Mouse (Mus musculus): Measurements from ENCODE around the gene H1foo. TPM values are rescaled to one million over a fixed set of nuclear protein-coding genes. Genes with fewer than 3 reads are reported as not detected.

Gene H1foo
- polyA plus RNA-seq, 1 experiment: not detected

DNA sequence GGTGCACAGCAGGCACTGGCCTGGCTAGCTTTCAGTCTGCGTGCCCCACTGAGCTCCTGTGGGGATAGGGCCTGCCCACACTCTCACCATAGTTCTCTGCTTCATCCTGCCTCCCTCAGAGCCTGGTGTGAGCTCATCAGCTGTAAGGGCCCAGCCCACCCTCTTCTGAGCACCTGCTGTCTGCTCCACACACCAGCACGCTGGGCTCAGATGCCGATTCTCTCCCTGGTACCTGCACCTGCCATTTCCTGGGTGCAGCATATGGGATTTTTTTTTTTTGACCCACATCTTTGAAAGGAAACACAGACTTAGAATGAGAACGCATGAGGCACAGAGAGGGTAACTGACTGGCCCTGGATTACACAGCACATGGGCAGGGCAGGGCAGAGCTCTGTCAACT lies 44.9 kb downstream of the H1foo start:
- no peak for DNase-seq (ENCODE audit: low read depth)
- TF ChIP-seq CTCF (IDR thresholded peaks at IDR 0.05; ENCODE audit: borderline replicate concordance, extremely low read depth, insufficient read depth, insufficient read length) (no peak), POLR2A (IDR thresholded peaks at IDR 0.05; ENCODE audit: borderline replicate concordance, extremely low read depth, insufficient read depth, insufficient read length, poor library complexity, severe bottlenecking) (no peak)

DNA sequence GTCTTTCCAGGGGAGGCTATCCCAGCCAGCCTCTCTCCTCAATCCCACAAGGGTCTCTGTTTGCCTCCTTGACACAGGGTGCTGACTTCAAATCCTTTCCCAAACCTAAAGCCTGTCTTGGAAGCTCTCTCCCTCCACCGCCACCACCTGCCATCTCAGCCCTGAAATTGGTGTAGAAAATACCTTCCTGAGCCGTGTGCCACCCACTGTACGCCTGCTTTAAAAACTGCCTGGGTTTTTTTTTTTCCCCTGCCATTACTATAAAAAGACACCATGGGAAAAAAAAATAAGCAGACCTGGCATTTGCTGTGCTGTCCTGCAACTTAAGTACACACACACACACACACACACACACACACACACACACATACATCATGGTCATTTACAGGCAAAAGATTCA lies 45.3 kb downstream of the H1foo start:
- no peak for DNase-seq (ENCODE audit: low read depth)
- TF ChIP-seq POLR2A (IDR thresholded peaks at IDR 0.05; ENCODE audit: borderline replicate concordance, extremely low read depth, insufficient read depth, insufficient read length, poor library complexity, severe bottlenecking) (no peak), CTCF (IDR thresholded peaks at IDR 0.05; ENCODE audit: borderline replicate concordance, extremely low read depth, insufficient read depth, insufficient read length) (no peak)

DNA sequence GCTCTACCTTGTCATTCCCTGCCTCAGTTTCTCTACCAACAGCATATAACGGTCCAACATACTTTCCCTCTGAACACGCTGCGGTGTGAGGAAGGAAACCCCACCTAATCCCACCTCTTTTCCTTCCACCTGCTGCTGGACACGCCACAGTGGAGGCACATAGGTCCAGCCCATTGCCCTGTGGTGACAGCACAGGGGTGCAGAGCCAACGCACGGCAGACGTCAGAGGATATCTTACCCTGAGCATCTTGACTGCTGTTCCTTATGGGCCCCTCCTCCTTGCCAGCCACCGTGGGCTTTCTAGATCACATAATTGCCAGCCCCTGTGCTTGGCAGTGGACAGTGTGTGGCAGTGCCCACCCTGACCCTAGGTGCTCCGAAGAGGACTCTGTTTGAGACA lies 45.7 kb downstream of the H1foo start:
- TF ChIP-seq POLR2A (IDR thresholded peaks at IDR 0.05; ENCODE audit: borderline replicate concordance, extremely low read depth, insufficient read depth, insufficient read length, poor library complexity, severe bottlenecking): no peak
- TF ChIP-seq CTCF (IDR thresholded peaks at IDR 0.05; ENCODE audit: borderline replicate concordance, extremely low read depth, insufficient read depth, insufficient read length): no peak

DNA sequence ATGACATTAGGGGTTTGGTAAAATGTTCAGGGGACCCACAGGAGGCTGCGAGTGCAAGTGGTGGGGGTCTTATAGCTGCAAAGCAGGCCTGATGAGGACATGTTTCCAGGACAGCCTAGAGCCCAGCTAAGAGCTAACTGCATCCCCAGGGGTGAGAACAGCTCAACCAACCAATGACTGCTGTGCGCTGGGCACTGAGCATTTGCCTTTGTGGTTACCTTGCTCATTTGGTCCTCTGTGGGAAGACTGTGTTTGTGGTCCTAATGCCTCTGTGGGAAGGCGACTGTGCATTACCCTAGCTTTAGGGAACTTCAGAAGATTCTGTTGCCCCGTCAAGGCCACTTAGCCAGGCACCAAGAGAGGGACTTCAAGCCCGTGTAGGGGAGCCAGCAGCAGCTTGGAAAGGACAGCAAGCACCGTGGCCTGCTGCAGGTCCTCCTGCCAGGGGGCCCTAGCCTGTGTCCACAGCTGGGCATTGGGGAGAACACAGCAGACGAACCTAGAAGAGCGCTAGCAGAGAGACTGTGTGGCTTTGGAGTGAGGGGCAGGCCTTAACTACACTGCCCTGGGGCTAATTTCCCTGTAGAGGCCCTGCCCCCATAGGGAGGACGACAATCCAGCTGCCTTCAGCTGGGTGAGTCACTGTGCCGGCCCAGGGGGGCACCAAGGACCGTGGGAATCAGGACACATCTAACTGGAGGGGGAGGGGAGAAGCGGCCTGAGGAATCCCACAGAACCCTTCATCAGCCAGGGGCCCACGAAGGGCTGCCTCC lies 46.6 kb downstream of the H1foo start:
- no peak for DNase-seq (ENCODE audit: low read depth)

More for the DNA sequence above, 45.7 kb downstream of the H1foo start:
- DNase-seq (ENCODE audit: low read depth): no peak

DNA sequence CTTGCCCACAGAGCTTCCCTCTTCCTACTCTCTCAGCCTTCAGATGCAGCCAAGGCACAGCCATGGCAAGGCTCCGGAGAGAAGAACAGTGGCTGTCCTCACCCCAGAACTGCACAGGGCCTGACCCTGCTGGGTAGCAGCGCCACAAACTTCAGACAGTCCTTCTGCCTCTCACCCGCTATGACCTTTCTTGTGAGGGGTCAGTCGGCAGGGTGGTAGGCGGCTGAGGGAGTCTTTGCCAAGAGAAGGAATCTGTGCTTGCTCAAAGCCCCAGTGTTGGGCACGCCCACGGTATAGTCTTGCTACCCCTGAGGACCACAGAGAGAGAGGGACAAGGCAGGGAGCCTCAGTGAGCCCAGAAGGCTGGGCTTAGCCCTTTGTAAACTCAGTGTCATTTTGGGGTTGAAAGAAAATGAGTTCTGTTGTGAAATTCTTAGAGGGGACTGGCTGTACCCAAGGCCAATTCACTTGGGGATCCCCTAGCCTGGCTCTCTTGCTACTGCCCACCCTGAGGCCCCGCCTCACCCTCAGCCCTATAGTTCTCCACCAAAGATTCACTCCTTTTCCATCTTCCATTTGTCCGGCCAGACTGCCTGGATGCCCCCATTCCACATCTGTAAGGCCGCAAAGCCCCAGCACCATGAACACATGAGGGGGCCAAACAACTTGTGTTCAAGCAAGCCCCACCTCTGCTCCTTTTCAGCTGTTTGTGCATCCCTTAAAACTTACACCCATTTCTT lies 47.3 kb downstream of the H1foo start:
- no peak for DNase-seq (ENCODE audit: low read depth)
- no peak for TF ChIP-seq POLR2A (IDR thresholded peaks at IDR 0.05; ENCODE audit: borderline replicate concordance, extremely low read depth, insufficient read depth, insufficient read length, poor library complexity, severe bottlenecking)
- TF ChIP-seq CTCF (IDR thresholded peaks at IDR 0.05; ENCODE audit: borderline replicate concordance, extremely low read depth, insufficient read depth, insufficient read length): no peak

More for the DNA sequence above, 46.6 kb downstream of the H1foo start:
- TF ChIP-seq CTCF (IDR thresholded peaks at IDR 0.05; ENCODE audit: borderline replicate concordance, extremely low read depth, insufficient read depth, insufficient read length) (no peak), POLR2A (IDR thresholded peaks at IDR 0.05; ENCODE audit: borderline replicate concordance, extremely low read depth, insufficient read depth, insufficient read length, poor library complexity, severe bottlenecking) (no peak)

DNA sequence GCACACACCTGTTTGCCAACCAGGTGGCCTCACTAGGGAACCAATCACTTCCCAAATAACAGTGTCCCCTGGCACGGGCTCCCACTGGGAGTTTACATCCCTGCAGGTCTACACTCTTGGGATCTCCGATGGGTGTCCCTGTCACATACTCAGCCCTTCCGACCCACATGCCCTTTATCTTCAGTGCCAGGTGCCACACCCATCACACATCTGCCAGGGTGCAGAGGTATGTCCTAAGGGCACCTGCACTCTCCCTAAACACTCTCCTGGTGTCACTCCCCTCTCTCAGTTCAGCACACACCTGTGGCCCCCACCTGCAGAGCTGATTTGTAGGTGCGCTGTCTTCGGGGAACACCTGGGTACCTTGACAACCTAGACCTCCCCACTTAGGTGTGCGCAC lies 48.2 kb downstream of the H1foo start:
- DNase-seq (ENCODE audit: low read depth): no peak

DNA sequence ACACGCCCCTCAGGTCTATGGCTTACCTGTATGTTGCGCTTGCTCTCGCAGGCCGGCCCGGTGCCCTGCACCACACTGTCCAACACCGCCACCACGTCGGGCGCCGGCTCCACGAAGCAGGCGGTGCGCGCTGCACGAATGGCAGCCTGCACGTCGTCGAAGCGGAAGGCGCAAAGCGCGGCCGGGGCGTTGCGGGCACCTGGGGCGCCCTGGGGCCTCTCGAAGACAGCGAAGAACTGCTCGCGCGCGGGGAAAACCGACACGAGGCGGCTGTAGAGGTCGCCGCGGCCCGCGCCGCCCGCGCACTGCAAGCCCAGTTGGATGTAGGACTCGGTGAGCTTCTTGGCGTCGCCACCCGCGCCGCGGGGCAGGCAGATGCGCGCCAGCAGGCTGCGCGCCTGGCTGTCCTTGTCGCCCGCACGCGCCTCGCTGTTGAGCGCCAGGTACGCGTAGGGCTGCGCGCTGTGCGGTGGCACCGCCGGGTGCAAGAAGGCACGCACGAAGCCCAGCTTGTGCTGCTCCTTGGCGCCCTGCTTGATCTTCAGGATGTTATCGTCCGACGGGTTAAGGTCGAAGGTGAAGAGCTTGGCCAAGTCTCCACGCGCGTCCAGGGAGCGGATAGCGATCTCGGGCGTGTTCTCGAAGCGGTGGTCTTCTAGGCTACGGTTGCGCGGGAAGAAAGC lies 48.9 kb downstream of the H1foo start:
- TF ChIP-seq CTCF (IDR thresholded peaks at IDR 0.05; ENCODE audit: borderline replicate concordance, extremely low read depth, insufficient read depth, insufficient read length) (no peak), POLR2A (IDR thresholded peaks at IDR 0.05; ENCODE audit: borderline replicate concordance, extremely low read depth, insufficient read depth, insufficient read length, poor library complexity, severe bottlenecking) (no peak)
- peak; percentile 64 for DNase-seq (ENCODE audit: low read depth)

More for the DNA sequence above, 48.2 kb downstream of the H1foo start:
- TF ChIP-seq POLR2A (IDR thresholded peaks at IDR 0.05; ENCODE audit: borderline replicate concordance, extremely low read depth, insufficient read depth, insufficient read length, poor library complexity, severe bottlenecking) (no peak), CTCF (IDR thresholded peaks at IDR 0.05; ENCODE audit: borderline replicate concordance, extremely low read depth, insufficient read depth, insufficient read length) (no peak)

DNA sequence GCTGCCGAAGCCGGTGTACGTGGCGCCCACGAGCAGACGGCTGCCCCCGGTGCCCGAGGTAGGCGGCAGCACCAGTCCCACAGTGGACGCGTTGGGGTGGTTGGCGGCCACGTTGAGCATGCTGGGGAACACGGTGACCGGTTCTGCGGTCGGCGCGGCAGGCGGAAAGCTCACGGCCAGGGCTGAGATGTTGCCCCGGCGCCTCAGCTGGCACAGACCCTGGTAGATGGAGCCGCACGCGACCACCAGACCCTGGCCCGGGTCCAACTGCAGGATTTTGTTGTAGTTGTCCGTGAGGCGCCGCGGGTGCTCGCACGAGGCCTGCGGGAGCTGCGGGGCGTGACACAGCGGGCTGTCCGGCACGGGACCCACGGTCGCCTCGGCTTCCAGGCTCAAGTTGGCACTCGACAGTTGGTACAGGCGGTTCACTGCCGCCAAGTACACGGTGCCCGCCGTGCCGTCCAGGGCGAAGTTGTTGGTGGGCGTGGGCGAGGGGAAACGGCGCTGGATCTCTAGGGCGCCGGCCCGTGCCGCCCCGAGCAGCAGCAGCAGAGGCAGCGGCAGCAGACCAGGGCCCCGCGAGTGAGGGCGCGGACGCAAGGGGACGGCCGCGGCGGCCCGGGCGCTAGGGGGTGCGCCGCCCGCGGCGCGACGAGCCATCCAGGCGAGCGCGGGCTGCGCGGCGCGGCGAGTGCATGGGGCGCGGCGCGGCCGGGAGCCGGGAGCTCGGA lies 49.6 kb downstream of the H1foo start:
- peak; percentile 34 for DNase-seq (ENCODE audit: low read depth)
- TF ChIP-seq POLR2A (IDR thresholded peaks at IDR 0.05; ENCODE audit: borderline replicate concordance, extremely low read depth, insufficient read depth, insufficient read length, poor library complexity, severe bottlenecking) (no peak), CTCF (IDR thresholded peaks at IDR 0.05; ENCODE audit: borderline replicate concordance, extremely low read depth, insufficient read depth, insufficient read length) (no peak)

DNA sequence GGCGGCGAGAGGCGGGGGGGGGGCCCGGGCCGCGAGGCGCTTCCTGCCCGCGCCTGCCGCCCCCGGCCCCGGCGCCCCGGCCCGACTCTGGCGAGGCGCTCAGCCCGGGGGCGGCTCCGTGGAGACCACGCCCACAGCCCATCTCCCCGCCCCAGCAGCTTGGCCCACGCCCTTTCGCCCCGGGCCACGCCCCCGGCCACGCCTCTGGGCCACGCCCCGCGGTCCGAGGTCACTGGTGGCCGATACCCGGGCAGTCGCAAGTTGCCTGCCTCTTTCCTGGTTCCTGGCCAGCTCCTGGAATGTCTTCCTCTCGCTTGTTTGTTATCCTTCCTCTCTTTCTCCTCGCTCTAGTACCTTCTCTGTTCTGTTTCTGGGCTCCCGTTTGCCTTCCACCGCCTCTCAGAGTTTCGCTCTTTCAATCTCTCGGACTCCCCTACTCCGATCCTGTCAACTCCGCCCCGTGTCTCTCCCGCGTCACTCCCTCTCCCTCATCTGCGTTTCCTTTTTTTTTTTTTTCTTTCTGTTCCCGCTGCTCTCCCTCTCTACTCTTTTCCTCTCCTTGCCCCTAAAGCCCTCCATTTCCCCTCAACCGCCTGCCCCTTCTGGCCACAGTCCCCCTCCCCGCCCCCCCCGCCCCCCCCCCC lies 50.3 kb downstream of the H1foo start, which contains the start of gene Plxnd1:
Plxnd1 (minus strand) TSS at position 129 of the 644 bp plus-strand sequence.
- DNase-seq (ENCODE audit: low read depth): peak; percentile 86
- no peak for TF ChIP-seq POLR2A (IDR thresholded peaks at IDR 0.05; ENCODE audit: borderline replicate concordance, extremely low read depth, insufficient read depth, insufficient read length, poor library complexity, severe bottlenecking)
- TF ChIP-seq CTCF (IDR thresholded peaks at IDR 0.05; ENCODE audit: borderline replicate concordance, extremely low read depth, insufficient read depth, insufficient read length): no peak

DNA sequence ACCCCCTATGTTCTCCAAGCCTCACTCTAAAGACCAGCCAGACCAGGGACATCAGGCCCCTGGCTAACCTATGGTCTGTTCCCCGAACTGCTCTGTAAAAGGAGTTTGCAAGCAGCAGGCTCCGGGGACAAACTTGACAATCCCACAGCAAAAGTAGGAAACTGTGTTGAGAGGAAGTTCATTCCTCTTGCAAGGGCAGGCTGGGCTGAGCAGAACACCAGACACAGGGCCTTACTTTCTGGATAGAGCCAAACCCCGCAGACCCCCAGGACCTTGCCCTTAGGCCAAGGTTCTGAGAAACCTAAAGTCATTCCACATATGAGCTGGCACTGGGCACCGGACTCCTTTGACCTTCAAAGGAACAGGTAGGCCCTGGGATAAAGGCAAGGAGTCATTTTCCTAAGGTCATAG lies 50.8 kb downstream of the H1foo start:
- no peak for DNase-seq (ENCODE audit: low read depth)
- no peak for TF ChIP-seq POLR2A (IDR thresholded peaks at IDR 0.05; ENCODE audit: borderline replicate concordance, extremely low read depth, insufficient read depth, insufficient read length, poor library complexity, severe bottlenecking)
- TF ChIP-seq CTCF (IDR thresholded peaks at IDR 0.05; ENCODE audit: borderline replicate concordance, extremely low read depth, insufficient read depth, insufficient read length): no peak
